Mouse (Mus musculus): ENCODE measurements at regions not wholly inside any gene's neighbourhood (a gene's known extent, or its start where the extent isn't known, plus 50 kb on each side); places are given as distances from the start of the nearest gene placed in this dataset.

GRCm38 (mm10) chr10:17203416-17204110, 519.5 kb upstream of the Cited2 start:
- no peak for DNase-seq (ENCODE audit: low spot score)

GRCm38 (mm10) chr10:17204153-17204552, 518.9 kb upstream of the Cited2 start:
- DNase-seq (ENCODE audit: low spot score) = no peak

DNA sequence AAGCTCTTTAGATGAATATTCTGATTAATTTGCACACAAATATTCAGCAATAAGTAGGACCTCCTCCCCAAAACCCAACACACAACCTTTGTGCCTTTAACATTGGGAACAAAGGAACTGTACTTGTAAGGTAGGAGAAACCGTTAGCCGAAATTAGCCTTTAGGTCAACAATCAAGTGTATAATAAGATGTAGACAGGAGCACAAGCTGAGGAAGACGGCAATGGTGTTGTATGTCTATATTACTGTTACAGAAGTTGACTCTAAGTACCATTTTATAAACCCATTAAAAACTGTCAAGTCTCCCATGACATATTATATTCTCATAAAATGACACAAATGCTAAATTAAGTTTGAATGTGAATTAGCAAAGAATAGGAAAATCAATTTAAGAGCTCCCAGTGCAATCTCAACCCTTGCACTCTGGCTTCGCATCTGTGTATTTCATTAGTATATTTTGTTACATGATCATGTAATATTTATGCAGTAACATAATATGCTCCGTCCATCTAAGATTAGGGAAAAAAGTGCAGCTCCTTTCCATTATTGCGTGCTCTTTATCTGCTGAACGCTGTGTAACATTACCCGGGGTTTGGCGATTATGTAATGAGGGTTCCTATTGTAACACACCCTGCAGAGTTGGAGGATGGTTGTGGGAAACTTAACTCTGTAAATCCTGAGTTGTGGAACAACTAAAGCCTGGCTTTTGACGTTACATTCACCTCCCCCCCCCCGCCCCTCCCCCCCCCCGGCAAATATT, 510.3 kb upstream of the Cited2 start:
- no peak for DNase-seq (ENCODE audit: low spot score)

- DNase-seq (ENCODE audit: low spot score) = no peak
These were observed 509.5 kb upstream of the Cited2 start for GRCm38 (mm10) chr10:17213310-17214064.

DNA sequence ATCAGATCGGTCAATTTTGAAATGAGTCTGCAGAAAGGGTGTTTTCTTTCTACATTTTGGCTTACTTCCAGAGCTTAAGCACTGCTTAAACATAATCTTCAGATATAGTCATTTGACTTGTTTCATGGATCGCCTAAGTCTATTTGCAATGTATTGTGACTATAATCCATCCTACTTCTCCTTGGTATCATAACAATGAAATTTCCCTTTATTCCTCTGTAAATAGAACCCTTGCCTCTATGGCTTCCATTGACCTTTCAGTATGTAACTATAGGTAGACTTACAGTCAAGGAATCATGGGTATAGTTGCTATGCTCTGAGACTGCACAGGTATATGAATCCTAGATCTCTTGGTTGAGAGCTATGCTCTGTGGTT, 509.0 kb upstream of the Cited2 start:
- DNase-seq (ENCODE audit: low spot score) = no peak

GRCm38 (mm10) chr10:17215029-17215428, 508.0 kb upstream of the Cited2 start:
- no peak for DNase-seq (ENCODE audit: low spot score)

GRCm38 (mm10) chr10:17221495-17221894, 501.5 kb upstream of the Cited2 start:
- DNase-seq (ENCODE audit: low spot score) = no peak

- DNase-seq (ENCODE audit: low spot score) = no peak
These were observed 497.3 kb upstream of the Cited2 start for GRCm38 (mm10) chr10:17225727-17226126.

DNA sequence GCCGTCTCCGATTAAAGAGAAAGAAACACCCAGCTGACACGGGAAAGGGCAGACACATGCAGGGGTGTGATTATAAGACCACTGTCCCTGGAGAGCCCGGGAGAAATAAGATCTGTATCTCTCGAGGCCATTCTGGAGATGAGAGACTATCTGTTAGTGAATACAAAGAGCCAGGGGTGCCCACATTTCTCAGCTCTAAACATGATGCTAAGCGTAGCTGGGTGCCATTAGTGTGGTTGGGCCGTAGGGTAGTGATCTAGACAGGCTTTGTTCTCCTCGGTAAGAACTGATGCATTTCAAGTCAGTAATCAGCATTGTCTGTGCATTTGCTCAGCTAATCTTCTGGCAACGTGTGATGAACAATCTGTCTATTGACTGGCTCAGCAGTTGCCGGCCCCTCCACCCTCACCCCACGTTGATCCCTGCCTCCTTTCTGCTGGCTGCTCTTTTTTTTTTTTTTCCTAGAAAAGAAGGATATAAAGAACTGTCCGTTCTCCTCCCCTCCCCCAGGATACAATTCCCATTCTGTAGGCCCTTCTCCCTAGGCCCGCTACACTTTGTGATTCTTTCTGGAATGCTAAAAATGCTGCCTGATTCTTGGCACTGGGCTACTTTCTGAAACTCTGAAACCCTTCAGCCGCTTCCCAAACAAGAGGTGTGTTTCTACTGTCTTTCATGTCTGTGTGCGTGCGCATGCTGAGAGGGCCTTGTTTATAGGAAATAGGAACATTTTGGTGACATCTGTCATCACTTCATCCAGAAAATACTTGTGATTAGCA, 492.8 kb upstream of the Cited2 start:
- no peak for DNase-seq (ENCODE audit: low spot score)

GRCm38 (mm10) chr10:17235955-17236650, 486.9 kb upstream of the Cited2 start:
- DNase-seq (ENCODE audit: low spot score) = no peak

DNA sequence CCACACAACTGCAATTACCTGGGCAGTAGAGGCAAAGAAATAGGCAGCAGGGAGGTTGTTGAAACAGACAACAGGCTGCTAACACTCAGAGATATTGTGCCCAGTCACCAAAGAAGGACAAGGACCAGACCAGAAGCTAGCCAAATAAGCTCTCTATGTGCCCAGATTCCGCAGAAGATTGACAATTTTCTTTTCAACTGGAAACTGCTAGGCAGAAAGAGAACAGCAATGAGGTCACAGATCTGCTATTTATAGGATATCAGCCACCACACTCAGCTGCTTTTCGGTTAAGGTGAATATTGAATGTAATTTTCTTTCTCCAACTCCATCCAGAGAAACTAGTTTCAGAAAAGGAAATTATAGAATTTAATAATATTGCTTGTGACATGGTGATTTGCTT, 486.3 kb upstream of the Cited2 start:
- no peak for DNase-seq (ENCODE audit: low spot score)

- no peak for DNase-seq (ENCODE audit: low spot score)
These were observed 485.6 kb upstream of the Cited2 start for GRCm38 (mm10) chr10:17237463-17237862.

GRCm38 (mm10) chr10:17237918-17238850, 484.8 kb upstream of the Cited2 start:
- DNase-seq (ENCODE audit: low spot score) = no peak

DNA sequence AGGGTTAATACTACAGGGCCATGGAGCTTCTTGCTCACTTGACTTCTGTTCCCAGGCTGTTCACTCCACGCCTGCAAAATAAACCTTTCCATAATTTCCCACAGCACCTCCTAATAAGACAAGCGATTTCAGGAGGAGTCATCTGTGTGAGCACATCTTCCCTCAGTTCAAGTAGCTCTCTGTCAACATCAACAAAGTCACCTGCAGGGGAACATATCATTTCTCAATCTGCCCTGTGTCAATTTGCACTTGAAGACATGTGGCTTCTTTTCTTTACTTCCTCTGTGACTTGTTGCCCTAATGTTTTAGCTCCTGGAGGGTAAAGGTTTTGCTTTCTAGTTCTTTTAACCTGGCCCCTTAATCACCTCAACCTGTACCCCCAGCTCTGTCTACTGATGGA, 474.7 kb upstream of the Cited2 start:
- DNase-seq (ENCODE audit: low spot score) = no peak

DNA sequence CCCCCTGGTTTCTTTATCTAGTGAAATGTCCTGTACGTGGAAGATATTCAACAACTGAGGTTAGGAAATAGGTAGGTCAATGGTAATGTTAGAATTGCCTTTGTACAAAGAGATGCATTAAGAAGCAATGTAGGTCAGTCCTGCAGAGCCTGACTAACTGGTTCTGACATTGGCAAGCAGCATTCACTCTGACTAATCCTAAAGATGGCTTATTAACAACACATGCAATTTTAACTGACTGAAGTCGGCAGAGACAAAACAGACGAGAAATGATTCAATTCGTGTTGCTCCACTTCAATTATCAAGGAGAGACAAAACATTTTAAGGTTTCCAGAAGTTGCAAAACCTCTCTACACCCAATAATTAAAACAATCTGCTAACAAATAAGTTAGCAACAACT, 470.0 kb upstream of the Cited2 start:
- DNase-seq (ENCODE audit: low spot score) = peak; percentile 23

GRCm38 (mm10) chr10:17260154-17260553, 462.9 kb upstream of the Cited2 start:
- DNase-seq (ENCODE audit: low spot score) = no peak

DNA sequence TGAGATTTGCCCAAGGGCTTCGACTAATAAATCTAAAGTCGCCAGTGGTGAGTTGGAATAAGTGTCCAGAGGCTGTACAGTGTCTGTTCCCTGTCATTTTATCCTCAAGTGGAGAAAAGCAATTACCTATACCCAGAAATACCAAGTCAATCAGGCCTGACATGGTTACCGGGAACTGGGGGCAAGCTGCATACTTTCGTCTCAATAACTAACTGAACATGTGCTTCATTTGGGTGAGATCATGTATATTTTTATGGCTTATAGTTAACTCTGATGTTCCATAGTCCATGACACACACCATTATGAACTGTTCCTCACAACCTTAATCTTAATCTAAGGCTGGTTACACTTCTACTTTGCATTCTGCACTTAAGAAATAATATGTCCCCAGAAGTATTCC, 462.4 kb upstream of the Cited2 start:
- DNase-seq (ENCODE audit: low spot score) = no peak

DNA sequence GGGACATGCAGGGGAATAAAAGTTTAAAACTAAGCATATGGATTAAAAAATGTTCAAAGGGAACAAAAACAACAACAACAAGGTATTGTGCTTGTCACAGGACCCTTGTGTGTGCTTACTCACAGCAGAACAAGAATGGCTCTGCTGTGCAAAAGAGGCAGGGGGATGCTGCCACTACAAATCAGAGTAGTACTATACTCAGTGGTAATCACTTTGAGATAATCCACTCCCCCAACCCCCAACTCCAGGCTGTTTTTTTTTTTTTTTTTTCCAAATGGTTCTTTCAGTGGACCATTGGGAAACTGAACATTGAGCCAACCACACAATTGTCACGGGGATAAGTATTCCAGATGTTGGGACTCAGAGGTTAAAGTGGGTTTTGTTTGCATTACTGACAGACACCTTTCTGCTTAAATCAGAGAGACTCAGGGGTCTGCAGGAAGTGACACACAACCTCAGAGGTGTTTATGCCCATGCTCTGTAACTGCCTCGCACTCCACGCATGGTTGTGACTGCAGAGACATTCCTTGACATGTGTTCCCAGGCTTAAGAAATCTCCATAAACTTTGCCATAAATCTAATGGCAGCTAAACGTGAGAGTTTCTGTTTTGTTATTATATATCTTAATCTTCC, 461.7 kb upstream of the Cited2 start:
- DNase-seq (ENCODE audit: low spot score) = no peak

DNA sequence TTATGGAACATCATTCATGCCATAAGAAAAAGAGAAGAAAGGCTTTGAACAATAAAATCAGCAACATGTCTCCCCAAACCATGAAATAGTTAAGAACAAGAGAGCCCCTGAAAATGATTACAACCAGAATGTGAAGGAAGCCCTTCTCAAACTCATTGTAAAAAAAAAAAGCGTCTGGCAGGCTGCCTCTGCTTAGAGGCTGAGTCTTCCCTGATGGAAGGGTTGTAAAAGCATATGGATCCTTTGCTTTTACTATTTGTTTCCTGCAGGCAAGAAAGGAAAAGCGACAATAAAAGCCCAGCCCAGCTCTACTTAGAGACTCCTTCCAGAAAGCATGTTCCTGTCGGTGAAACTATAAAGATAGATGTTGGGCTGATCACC, 461.2 kb upstream of the Cited2 start:
- no peak for DNase-seq (ENCODE audit: low spot score)

- DNase-seq (ENCODE audit: low spot score) = no peak
These were observed 450.4 kb upstream of the Cited2 start for GRCm38 (mm10) chr10:17272646-17273045.

Data from urinary bladder, postnatal 25 days (tissue).